Mouse (Mus musculus) embryo, embryonic 9.5 days (tissue): ENCODE results near the gene Actr5.

Source experiments
- DNase-seq: peaks from one replicate; pipeline ENCODE4 v3.0.0-alpha.2; 2017; ENCODE audit errors: extremely low spot score

Actr5 gene

DNA sequence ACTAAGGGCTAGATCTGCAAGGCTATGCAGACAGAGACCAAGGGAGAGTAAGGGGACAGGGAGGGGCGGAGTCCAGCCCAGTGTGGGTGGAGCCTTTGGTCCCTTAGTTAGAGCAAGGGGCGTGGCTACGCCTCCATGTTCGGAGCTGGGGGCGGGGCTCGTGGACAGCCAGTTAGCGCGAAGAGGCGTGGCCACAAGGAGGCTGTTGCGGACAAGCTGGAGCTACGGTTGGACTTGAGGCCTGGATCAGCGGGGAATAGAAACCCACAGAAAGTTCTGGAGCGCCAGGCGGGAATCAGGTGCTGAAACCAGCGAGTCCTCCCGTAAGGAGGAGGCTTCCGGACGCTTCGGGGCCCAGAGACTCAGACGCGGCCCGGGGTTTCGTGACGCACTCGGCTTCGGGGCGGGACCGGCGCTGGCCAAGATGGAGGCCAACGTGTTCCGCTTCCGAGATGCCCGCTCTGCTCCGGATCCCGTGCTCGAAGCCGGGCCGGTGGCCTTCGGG is at the start of gene Actr5:
Actr5 (plus strand) TSS at position 171 of the 505 bp plus-strand sequence.
- DNase-seq: peak; percentile 98

DNA sequence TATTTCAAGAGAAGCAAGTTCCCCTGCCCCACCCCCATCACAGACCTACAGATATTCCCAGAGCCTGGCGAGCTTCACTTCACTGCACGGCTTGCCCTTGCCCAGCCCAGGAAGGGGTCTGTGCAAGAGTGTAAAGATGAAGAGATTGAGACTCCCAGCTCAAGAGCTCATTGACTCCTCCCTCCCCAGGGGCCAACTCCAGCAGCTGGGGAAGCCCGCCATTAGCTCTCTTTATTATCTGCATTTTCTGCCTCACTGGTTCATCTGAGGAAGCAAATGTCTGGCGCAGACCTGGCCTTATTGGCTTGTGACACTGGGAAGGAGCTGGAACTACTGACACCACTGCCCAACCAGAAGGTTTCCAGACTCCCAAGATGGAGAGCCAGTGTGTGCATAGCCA is 44.7 kb upstream of the Actr5 start:
- no peak for DNase-seq

DNA sequence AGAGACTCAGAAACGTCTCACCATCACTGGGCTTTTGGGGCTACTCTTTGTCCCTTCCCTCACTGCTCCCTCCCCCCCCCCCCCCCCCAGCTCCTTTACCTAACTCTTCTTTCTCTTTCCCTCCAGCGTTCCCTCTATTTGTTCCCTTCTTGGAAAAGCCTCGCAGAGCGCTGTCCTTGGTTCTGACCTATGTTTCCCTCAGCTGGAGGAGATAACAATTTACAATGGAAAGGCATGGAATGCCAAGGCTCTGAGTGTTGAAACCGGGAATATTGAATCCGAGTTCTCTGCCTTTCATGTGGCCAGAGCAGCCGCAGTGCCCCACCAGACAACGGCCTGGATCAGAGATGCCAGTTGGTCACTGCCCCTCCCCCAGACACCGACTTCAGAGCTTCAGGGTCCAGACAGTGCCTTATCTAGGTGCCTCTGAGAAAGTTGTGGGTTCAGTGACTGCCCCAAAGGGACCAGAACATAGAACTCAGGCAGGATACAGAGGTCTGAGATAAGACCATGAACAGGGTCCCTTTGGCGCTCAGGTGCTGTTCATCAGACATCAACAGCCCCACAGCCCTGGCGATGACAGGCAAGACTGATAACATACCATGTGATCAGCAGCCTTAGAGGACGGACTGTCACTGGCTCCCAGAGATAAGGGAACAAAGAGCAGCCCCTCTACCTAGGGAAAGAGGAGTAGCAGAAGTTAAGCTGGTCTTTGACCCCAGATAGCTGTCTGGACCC is 39.9 kb upstream of the Actr5 start:
- DNase-seq: peak; percentile 58

DNA sequence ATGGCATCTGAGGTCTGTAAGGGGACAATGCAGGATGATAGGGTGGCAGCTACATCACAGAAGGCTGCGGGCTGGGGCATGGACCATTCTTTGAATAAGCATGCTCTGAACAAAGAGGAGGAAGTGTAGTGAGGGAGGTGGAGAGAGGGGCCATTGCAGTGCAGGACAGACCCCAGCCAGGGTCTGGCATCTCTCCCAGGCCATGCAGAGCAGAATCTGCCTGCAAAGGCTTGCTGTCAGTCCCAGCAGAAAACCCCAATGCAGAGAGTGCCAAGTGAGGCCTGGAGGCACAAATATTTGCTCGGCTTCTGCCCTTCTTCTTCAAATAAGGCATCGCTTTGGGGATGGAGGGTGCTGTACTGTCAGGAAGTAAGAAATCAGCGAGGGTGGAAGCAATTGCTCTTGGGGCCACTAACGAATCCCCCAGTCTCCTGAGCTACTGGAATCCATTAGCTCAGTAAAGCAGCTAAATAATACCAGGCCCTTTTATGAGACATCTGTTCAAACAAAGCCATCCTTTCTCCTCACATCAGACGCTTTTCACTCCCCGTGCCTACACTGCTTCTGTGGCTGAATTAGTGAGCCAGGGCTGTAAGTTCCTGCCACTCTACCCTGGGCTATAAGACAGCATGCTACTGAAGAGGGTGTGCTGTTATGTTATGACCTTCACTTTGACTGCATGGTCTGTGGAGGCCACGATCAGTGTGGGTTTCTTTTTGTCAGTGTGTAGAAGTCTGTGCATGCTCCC is 36.0 kb upstream of the Actr5 start:
- DNase-seq: no peak

DNA sequence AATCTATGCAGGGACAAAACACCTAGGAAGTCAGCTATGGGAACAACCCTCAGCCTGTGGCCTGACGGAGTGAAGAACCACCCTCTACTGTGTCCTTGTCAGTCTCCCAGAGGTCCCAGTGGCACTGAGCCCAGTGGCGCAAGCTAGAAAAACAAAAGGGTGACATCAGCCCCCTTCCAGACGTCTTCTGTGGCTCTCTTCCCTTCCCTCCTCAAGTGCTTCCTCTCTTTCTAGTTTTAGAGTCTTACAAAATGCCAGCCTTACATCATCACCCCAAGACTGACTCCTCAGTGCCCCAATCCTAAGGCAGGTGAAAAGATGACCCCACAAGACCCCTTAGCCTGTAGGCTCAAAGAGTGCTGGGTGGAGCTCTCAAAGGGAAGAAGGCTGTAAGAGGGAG is 34.2 kb upstream of the Actr5 start:
- DNase-seq: no peak

DNA sequence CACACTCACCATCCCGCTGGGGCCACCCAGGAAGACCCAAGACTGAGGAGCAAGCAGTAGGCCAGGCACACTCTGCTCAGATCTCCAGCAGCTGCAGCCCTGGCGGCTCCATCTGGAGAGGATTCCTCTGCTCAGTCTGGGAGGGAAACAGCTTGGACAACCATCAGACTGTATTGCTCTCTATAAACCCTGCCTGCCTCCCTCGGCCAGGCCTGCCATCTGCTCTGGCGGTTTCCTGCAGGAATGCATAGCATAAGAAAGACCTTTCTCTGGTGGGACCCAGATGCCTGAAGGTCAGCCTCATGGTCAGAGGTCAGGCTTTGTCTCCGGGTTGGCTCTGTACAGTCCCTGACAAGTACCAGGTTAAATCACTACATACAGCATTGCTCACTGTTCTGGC is 33.4 kb upstream of the Actr5 start:
- no peak for DNase-seq

DNA sequence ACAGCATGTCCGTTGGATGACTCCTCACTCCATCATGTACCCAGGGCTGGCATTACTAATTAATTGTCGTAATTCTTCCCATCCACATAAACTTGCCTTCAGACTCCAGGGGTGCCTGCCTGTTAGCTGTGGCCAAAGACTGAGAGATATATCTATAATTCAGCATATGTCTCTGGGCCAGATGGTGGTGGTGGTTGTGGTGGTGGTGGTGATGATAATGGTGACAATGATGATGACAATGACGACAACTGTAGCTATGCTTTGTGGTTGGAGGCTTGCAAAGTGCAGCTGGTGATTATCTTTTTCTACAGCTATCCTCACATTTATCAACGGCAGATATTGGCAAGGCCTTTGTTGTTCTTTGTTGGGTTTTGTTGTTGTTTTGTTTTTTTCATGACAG is 31.3 kb upstream of the Actr5 start:
- DNase-seq: no peak

DNA sequence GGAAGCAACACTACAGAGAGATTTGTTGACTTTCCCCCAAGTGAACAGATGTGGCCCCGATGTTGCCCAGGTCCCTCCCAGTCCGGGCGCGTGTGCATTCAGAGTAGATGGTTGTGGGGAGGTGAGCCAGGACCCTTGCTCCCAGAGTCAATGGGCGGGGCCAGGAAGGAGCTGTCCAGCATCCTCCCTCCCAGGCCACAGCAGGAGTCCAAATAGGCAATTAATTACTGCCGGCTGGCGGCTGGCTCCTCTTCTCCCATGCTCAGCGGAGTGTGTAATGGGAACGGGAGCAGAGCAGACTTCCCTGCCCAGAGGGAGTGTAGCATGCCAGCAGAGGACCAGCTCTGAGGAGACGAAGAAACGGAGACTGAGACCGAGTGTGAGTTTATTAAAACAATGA is 29.6 kb upstream of the Actr5 start:
- peak; percentile 78 for DNase-seq

DNA sequence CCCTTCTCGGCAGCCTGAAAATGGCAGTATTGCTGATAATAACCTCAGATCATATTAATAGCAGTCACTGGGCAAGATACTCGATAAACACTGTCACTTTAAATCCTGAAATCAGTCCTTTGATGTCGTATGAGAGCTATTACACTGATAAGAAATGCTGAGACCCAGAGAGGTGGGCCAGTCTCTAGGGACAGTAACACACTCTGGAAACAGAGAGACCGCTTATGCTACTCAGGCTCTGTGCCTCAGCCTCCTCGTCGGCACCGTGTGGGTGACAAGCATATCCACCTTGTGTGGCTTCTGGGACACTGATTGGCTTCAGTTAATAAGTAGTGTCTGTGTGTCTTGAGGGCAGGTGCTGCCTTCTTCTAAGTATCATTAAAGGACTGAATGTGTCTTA is 29.1 kb upstream of the Actr5 start:
- DNase-seq: no peak

DNA sequence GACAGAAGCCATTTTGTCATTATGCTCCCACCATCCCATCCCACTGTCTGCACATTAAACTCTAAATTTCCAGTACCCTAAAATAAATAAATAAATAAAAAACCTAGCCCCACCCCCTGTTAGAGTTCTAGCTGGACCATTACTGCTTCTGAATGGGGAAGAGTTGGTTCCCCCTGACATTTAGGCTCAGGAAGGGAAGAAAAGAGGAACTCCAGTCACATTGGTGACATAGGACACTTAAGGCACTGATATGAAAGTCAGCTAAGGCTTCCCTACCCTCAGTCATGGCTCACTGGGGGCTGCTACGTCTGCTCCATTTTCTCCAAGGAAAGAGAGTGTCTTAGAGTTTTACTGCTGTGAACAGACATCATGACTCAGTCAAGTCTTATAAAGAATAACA is 27.9 kb upstream of the Actr5 start:
- DNase-seq: no peak

DNA sequence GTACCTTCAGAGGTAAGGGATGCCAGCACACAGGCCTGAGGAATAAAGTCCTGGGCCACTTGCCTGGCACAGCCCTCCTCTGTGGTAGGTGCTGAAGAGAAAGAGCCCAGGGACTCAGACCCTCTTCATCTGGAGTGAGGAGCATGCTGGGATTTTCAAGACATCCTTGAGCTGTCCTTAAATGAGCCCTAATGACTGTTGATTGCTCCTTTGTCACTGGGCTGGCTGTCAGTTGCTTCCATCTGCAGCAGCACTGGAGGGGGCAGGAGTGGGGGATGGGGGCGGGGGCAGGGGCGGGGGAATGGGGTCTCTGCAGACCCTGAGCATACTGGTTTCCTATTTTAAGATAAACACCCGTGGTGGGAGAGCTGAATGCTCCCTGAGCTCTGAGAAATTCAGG is 24.2 kb upstream of the Actr5 start:
- no peak for DNase-seq

DNA sequence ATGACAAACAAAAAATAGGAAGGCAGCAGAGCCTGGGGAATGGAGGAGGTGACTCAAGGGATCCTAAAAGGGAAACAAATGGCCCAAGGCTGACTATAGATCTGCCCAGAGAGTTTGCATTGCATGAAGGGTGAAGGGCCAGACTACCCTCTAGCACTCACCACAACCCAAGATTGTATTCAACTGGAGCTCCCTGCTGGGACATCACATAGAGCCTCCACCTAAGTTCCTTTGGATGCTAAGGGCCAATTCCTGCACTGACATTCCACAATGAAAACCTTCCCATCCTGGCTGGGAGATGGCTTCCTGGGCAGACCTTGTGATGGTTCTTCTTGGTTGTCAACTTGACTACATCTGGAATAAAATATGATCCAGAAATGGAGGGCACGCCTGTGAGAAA is 23.4 kb upstream of the Actr5 start:
- no peak for DNase-seq

DNA sequence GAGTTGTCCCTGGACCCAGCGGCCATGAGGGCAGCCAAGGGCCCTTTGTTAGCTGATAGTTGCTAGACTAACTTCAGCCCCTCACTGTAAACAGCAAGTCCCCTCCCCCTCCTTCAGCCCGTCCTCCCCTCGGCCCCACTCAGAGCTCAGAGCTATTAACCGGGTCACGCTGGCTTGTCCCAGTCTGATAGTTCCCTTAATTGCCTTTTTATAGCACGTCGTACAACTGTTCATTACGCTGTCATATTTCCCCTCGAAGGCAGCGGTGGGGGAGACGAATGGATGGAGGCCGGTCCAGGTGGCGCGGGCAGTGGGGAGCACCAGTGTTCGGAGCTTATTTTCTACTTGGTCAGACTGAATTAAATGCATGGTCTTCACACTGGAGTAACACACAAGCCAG is 22.0 kb upstream of the Actr5 start:
- no peak for DNase-seq

DNA sequence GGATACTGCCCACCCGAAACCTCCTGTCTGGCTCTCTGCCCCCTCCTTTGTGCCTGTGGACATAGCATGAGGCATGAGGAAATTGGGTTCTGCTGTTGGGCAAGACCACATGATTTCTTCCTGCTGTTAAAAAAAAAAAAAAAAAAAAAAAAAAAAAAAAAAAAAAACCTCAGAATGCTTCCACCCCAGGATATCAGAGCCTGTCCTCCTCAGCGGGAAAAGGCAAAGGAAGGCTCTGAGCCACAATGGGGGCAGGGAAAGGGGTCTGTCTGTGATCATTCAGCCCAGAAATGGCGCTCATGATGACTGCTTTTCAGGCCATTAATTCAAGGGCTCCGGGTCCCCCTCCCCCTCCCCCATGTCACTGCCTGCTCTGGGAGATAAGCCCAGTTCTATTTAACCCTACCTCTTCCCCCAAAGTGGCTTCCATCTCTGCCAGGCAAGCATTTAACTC is 18.1 kb upstream of the Actr5 start:
- no peak for DNase-seq

DNA sequence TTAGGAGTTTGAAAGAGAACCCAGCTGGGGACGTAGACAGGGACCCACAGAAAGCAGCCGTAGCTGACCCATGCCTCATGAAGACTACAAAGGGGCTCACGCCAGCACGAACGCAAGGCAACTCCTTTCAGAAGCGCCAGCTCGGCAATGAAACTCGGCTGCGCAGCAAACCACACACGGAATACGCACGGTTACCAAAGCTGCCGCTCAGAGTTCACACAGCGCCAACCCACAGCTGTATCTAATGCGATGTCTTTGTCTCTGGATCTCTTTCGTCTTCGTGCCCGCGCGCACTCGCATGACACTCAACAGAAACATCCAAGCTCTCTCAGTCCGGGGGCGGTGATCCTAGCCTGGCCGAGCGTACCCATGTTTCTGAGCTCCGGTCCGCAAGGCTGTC is 15.0 kb upstream of the Actr5 start:
- no peak for DNase-seq

DNA sequence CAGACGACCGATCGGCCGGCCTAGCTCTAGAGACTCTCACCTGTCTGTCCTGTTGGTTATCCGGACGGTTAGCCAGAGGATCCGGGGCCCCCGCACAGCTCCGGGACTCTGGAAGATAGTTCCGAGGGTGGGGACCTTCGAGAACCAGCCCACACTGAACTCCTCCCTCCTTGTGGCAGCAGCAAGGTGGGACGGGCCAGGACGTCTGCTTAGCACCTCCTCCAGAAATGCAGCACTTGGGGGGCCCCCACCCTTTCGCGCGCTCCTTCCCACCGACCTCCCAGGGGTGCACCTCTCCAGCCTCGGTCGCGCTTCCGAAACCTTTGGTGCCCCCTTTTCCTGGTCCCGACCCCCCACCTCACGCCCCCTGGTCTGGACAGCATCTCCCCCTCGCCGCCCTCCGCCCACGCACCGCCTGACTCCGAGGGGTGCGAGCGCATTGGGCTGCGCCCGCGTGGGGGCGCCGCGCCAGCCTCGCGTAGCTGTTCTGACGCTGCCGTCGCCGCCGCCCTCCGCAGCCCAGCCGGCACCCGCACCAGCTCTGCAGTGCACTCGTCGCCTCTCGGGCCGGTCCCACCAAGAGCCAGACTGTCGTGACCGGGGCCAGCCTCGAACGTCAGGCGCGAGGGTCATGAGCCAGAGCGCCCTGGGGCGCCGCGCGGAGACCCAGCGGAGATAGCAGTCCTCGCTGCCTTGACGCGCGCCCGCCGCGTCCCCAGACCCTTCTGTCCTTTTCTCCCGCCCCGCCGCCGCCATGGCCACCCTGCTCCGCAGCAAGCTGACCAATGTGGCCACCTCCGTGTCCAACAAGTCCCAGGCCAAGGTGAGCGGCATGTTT is 14.0 kb upstream of the Actr5 start, which contains the start of gene Slc32a1:
Slc32a1 (plus strand) TSS at position 280 of the 838 bp plus-strand sequence.
- DNase-seq: no peak

DNA sequence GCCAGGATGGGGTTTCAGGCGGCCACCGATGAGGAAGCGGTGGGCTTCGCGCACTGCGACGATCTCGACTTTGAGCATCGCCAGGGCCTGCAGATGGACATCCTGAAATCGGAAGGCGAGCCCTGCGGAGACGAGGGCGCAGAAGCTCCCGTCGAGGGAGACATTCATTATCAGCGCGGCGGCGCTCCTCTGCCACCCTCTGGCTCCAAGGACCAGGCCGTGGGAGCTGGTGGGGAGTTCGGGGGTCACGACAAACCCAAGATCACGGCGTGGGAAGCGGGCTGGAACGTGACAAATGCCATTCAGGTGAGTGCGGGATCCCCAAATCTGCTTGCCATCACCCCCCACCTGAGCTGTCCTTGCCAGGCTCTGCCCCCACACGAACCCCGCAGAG is 13.4 kb upstream of the Actr5 start:
- DNase-seq: no peak

DNA sequence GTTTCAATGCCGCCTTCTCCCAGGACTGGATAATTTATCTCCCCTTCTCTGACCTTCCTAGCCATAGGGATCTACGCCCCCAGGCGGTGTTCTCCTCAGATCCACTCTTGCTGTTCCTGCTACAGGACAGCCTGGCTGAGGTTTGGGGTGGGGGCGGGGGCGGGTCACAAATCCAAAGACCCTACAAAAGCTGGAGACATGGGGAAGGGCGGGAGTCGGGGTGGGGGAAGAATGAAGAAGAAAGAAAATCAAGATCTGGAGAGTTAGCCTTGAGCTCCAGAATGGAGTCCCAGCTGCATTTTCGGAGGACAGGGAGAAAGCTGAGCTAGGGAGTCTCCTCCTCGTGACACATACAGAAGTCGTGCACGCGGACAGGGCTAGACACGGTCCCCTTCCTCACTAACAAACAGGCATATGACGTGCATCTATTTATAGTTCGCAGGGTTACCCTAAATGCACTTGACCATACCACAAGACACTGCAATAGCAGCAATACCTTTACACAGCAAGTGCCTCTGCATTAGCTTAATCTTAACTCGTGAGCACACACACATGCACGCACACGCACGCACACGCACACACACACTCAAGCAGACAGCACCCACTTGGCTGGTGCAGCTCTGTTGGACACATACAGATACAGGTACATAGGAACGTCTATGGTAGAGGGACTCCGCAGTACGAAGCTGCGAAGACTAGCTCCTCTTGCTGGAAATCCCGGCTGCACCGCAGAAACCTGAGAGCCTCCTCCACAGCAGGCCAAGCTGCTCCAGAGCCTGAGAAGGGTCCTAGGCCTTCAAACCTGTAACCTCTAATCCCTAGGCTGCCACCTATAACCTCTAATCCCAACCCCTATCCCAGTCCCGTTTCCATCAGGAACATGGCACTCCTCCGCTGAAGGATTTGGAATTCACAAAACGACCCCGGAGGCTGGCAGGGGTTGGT is 12.7 kb upstream of the Actr5 start:
- DNase-seq: peak; percentile 56

DNA sequence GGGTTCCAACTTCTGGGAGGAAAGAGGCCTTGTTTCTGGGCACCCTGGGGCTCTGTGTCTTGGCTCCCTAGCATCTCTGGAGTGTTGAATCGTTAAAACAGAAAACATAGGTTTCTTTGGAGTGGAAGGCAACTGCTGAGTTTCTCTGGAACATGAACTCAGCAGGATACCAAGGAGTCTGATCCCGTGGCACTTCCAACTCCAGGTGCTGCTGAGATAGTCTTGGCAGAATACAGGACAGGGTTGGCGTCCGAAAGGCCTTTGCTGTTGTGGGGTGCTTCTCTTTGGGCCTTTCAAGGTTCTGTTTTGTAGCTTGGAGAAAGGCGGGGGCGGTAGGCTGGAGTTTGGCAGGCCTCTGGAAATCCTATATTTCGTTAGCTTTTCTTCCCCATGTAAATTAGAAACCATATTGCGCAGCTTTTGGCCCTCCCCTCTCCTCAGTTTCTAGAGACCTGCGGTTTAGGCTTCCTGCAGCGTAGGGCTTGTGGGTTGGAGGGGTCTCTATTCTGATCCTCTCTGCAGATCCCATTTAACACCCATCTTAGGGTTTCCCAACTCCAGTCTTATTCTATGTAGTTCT is 11.9 kb upstream of the Actr5 start:
- no peak for DNase-seq

DNA sequence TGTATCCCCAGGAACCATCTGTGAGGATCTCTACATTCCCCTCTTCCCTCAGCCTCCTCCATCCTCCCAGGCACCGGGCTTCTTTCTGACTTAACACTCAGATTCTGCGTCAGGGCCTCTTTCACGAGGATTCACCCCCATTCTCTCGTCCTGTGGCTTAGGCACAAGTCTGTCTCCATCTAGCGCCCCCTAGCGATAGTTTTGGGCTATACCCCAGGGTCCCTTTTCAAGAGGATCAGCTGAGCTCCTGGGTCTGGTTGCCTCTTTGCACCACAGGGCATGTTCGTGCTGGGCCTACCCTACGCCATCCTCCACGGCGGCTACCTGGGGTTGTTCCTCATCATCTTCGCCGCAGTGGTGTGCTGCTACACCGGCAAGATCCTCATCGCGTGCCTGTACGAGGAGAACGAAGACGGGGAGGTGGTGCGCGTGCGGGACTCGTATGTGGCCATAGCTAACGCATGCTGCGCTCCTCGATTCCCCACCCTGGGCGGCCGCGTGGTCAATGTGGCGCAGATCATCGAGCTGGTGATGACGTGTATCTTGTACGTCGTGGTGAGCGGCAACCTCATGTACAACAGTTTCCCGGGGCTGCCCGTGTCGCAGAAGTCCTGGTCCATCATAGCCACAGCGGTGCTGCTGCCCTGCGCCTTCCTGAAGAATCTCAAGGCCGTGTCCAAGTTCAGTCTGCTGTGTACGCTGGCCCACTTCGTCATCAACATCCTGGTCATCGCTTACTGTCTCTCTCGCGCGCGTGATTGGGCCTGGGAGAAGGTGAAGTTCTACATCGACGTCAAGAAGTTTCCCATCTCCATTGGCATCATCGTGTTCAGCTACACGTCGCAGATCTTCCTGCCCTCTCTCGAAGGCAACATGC is 10.9 kb upstream of the Actr5 start:
- peak; percentile 82 for DNase-seq
